ENCODE assay signal across 15 mouse cellular contexts in genomic region chr2:141861679-141862268, GRCm38 (mm10).
DNase-seq lines count a peak whose midpoint lies in the region; ATAC-seq and TF ChIP-seq lines count a peak whose summit lies in the region.
"Had no signal": no experiment of that assay in that cellular context is flagged by ENCODE, and none has a peak within 500 bp of the region (broad histone marks: within the 10 kb centered on the region; RNA-seq: fewer than 3 reads in every experiment).

No protein-coding gene starts in this region.

- H3K9ac ChIP-seq in forebrain, embryonic 16.5 days (replicated peaks; ENCODE audit: low read depth, low read length), result no peak overlapping the region
- no peak overlapping the region for H3K9ac ChIP-seq in forebrain, embryonic 11.5 days (ENCODE audit: low read length)
- H3K9ac ChIP-seq: heart, embryonic 13.5 days had no signal

- no peak overlapping the region for H3K4me2 ChIP-seq in forebrain, embryonic 16.5 days (ENCODE audit: low read length)
- H3K4me2 ChIP-seq in forebrain, embryonic 11.5 days (ENCODE audit: low read depth, low read length, severe bottlenecking), result no peak overlapping the region
- H3K4me2 ChIP-seq: heart, embryonic 13.5 days had no signal

- TF ChIP-seq CTCF in brain, embryonic 14.5 days (IDR thresholded peaks at IDR 0.05; ENCODE audit: borderline replicate concordance, extremely low read depth, insufficient read depth, insufficient read length), result no peak

- no peaks in the 10 kb centered on the region for H3K27me3 ChIP-seq in forebrain, embryonic 16.5 days (replicated peaks; ENCODE audit: control insufficient read depth, insufficient read depth, low read length)
- H3K27me3 ChIP-seq in forebrain, embryonic 11.5 days (ENCODE audit: control insufficient read depth, insufficient read depth, low read length), result no peaks in the 10 kb centered on the region
- H3K27me3 ChIP-seq: heart, embryonic 13.5 days had no signal

- H3K9me3 ChIP-seq in forebrain, embryonic 16.5 days (ENCODE audit: control insufficient read depth, low read length), result no peaks in the 10 kb centered on the region
- no peaks in the 10 kb centered on the region for H3K9me3 ChIP-seq in forebrain, embryonic 11.5 days (ENCODE audit: control insufficient read depth, low read length)
- H3K9me3 ChIP-seq: embryonic facial prominence, embryonic 10.5 days; heart, embryonic 13.5 days had no signal

- no peaks in the 10 kb centered on the region for H3K36me3 ChIP-seq in forebrain, embryonic 16.5 days (ENCODE audit: control insufficient read depth, insufficient read depth)
- H3K36me3 ChIP-seq in forebrain, embryonic 11.5 days (ENCODE audit: control insufficient read depth, insufficient read depth, low read length), result no peaks in the 10 kb centered on the region
- H3K36me3 ChIP-seq: embryonic facial prominence, embryonic 10.5 days; heart, embryonic 13.5 days had no signal

- no peak for TF ChIP-seq POLR2A in brain, embryonic 14.5 days (IDR thresholded peaks at IDR 0.05; ENCODE audit: borderline replicate concordance, extremely low read depth, insufficient read depth, insufficient read length, poor library complexity, severe bottlenecking)

- peak; percentile 75 for ATAC-seq in forebrain, embryonic 16.5 days
- ATAC-seq in forebrain, embryonic 11.5 days (replicated peaks; ENCODE audit: low FRiP score), result no peak
- ATAC-seq: hindbrain, postnatal 0 days had no signal

- peak; percentile 34 for DNase-seq in cerebellum, adult 8-10 months
- DNase-seq in cerebellum, postnatal 14 days, result no peak
- DNase-seq in forebrain, embryonic 11.5 days (ENCODE audit: low spot score), result no peak
- peak; percentile 55 for DNase-seq in brain, embryonic 14.5 days (ENCODE audit: low read depth)
- DNase-seq in right cerebral cortex, postnatal 4 days, result no peak
- DNase-seq: adrenal gland, adult 2 months; adrenal gland, postnatal 25 days; gastrocnemius, postnatal 36 days; heart, adult 11 months; heart, postnatal 36 days; kidney, adult 18-20 months had no signal

- 51% methylated on average over 6 of the region's 6 CpGs for WGBS in forebrain, embryonic 16.5 days
- WGBS in forebrain, embryonic 11.5 days, result 86% methylated on average over 6 of the region's 6 CpGs

- H3K27ac ChIP-seq in forebrain, embryonic 16.5 days (ENCODE audit: low read length), result no peak overlapping the region
- no peak overlapping the region for H3K27ac ChIP-seq in forebrain, embryonic 11.5 days (ENCODE audit: low read depth, low read length)
- H3K27ac ChIP-seq: embryonic facial prominence, embryonic 10.5 days; heart, embryonic 13.5 days; hindbrain, postnatal 0 days had no signal

- H3K4me3 ChIP-seq in forebrain, embryonic 16.5 days (replicated peaks; ENCODE audit: low read length), result no peak overlapping the region
- H3K4me3 ChIP-seq in forebrain, embryonic 11.5 days (ENCODE audit: low read depth, low read length), result no peak overlapping the region
- H3K4me3 ChIP-seq: embryonic facial prominence, embryonic 10.5 days; heart, embryonic 13.5 days had no signal

- 0 out of 2 replicates have a peak, but pooled peaks cover 2% of the 10 kb centered on the region for H3K4me1 ChIP-seq in forebrain, embryonic 16.5 days (replicated peaks; ENCODE audit: control insufficient read depth, insufficient read depth, low read length)
- H3K4me1 ChIP-seq in forebrain, embryonic 11.5 days (replicated peaks; ENCODE audit: control insufficient read depth, insufficient read depth, low read length), result no peaks in the 10 kb centered on the region
- H3K4me1 ChIP-seq: heart, embryonic 13.5 days had no signal

Comparison
In these comparisons a context has a peak if more than half of its experiments do, and no peak if none do; other contexts are left out.
1. DNase-seq: peak in cerebellum, adult 8-10 months (single experiment) and brain, embryonic 14.5 days (single experiment); none in cerebellum, postnatal 14 days (0 of 2), forebrain, embryonic 11.5 days (single experiment) and right cerebral cortex, postnatal 4 days (single experiment).